Mouse (Mus musculus) gastrocnemius, postnatal 25 days (tissue): Measurements from ENCODE around the gene H2al3. TPM values are rescaled to one million over a fixed set of nuclear protein-coding genes. Genes with fewer than 3 reads are reported as not detected.

Source experiments
- DNase-seq: peaks from one replicate; pipeline ENCODE4 v3.0.0; 2022
- long read RNA-seq, 2 experiments: library from polyadenylated mRNA; stranded (forward); transcript quantifications; one replicate each; pipeline ENCODE4 v2.0.0; 2021
- total RNA-seq, 2 experiments: library from RNA; stranded (reverse); gene quantifications; 1 replicate in 1 of 2; 2 replicates in 1 of 2; pipeline ENCODE4 v1.2.3; 2021

The H2al3 gene
- total RNA-seq: not detected
- long read RNA-seq, experiment 1: 0 reads
- long read RNA-seq, experiment 2: 0 reads

GRCm38 (mm10) chrX:9849403-9849802 lies at the start of gene H2al3:
Gene H2al3 (plus strand): TSS chrX:9849703.
- DNase-seq: no peak

- no peak for DNase-seq
Measured at GRCm38 (mm10) chrX:9810101-9810500, 39.4 kb upstream of the H2al3 start.

- no peak for DNase-seq
Measured at GRCm38 (mm10) chrX:9812469-9812868, 37.0 kb upstream of the H2al3 start.

GRCm38 (mm10) chrX:9834779-9835178 lies 14.7 kb upstream of the H2al3 start:
- DNase-seq: no peak

- DNase-seq: no peak
Measured at GRCm38 (mm10) chrX:9846628-9847027, 2.9 kb upstream of the H2al3 start, which contains the start of gene Hypm. Gene Hypm (plus strand): TSS chrX:9846928.

- no peak for DNase-seq
Measured at GRCm38 (mm10) chrX:9861859-9862258, 12.4 kb downstream of the H2al3 start.

- DNase-seq: no peak
Measured at GRCm38 (mm10) chrX:9875519-9875918, 26.0 kb downstream of the H2al3 start.

- DNase-seq: no peak
Measured at GRCm38 (mm10) chrX:9885322-9885721, 35.8 kb downstream of the H2al3 start, which contains the start of gene Sytl5. Gene Sytl5 (plus strand): TSS chrX:9885622.

Other genes with a start within 250 kb of the H2al3 start
- 10 to 100 TPM; 42.2 to 69.1 TPM for gene Dynlt3, start 186.7 kb upstream of the H2al3 start, total RNA-seq
- not detected for gene Hypm, start 2.8 kb upstream of the H2al3 start, total RNA-seq
- gene Sytl5, start 35.9 kb downstream of the H2al3 start, total RNA-seq: under 1 TPM; 0.11 to 0.20 TPM